Mouse (Mus musculus): ENCODE data around the gene Fam193b.

The Fam193b gene

DNA sequence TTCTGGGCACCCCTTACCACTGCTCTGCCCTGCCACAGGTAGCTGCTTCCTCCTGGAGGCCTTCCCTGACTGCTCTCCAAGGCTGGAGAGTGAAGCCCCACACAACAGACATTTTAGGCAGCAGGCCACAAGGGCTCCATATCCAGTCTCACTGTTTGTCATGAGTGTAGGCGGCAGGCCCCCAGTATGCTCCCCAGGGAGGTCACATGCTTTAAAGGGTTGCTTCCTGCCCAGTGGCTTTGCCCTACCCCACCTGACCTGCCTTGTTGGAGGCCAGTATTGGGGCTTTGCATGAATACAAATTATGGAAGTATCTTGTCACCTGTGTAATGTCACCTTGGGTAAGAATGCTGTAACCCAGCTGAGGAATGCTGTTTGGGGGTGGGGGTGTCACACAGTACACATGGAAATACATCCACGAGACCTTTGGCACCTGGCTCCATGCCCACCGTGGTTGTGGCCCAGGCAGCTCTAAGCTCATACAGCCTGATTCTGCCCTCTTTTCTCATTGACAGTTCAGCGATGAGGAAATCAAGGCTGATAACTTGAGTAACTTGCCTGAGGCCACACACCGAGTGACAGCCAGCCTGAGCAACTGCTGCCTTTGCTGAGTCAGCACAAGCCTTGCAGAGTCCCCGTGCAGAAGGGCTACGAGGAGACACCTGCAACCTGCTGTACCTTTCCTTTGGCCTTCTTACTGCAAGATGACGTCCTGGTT, 41.6 kb downstream of the Fam193b start, which contains the start of gene Dok3:
Gene Dok3, minus strand, starts transcription at position 99 of the 718 bp plus-strand sequence.
- in situ Hi-C loops (cut with MboI; ENCODE audit: low sequenced_read_pairs) = loop anchor here (10.0 kb wide), 1 partner anchor 115 kb away; the partner anchor contains the start of gene Pfn3

DNA sequence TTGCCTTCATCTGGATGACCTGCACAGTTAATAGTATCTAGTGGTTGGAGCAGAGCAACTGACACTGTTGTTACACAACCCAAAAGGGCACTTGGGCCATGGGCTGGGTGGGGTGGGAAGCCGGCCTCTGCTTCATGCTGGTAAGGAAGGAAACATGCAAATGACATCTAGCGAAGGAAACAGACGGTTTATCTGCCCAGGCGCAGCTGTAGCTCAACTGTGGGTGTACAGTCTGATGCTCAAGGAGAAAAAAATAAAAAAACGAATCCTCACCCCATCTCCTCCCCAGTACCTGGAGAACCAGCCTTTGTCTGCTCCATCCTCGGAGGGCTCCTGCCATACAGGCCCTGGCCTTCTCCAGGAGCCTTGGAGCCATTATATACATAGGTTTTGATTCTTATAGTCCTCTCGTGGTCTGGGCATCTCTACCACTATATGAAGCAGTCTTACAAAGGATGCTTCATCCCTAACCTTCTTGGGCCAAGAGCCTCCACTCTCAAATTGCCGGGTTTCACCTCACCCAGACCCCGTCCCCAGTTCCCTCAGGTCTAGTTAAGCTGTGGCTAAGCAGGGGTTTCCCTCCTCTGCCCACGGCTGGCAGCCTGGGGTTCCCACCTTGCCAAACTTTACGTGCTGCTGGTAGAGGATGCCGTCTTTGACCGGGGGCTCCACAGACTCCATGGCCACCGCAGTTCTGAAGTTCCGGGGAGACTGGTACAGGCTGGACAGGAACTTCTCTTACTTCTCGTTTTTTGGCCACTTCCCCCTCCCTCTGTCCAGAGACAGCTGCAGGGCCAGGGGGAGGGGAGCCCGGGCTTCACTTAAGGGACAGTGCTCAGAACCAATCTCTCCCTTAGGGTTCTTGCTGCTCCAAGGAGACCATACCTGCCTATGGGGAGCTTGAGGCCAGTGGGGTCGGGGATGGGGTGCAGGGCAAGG, 42.8 kb downstream of the Fam193b start:
- in situ Hi-C loops (cut with MboI; ENCODE audit: low sequenced_read_pairs) = loop anchor here (10.0 kb wide), 1 partner anchor 113 kb away; the partner anchor contains the start of gene Pfn3

GRCm38 (mm10) chr13:55527212-55527611, 43.7 kb downstream of the Fam193b start:
- in situ Hi-C loops (cut with MboI; ENCODE audit: low sequenced_read_pairs) = loop anchor here (10.0 kb wide), 1 partner anchor 112 kb away; the partner anchor contains the start of gene Pfn3

- in situ Hi-C loops (cut with MboI; ENCODE audit: low sequenced_read_pairs) = loop anchor here (10.0 kb wide), 1 partner anchor 111 kb away; the partner anchor contains the start of gene Pfn3
Observed at GRCm38 (mm10) chr13:55525733-55526553, 45.0 kb downstream of the Fam193b start.

- in situ Hi-C loops (cut with MboI; ENCODE audit: low sequenced_read_pairs) = loop anchor here (10.0 kb wide), 1 partner anchor 109 kb away; the partner anchor contains the start of gene Pfn3
Observed at GRCm38 (mm10) chr13:55523951-55524600, 46.8 kb downstream of the Fam193b start.

- in situ Hi-C loops (cut with MboI; ENCODE audit: low sequenced_read_pairs) = loop anchor here (10.0 kb wide), 1 partner anchor 108 kb away; the partner anchor contains the start of gene Pfn3
Observed at GRCm38 (mm10) chr13:55523278-55523677, 47.6 kb downstream of the Fam193b start.

DNA sequence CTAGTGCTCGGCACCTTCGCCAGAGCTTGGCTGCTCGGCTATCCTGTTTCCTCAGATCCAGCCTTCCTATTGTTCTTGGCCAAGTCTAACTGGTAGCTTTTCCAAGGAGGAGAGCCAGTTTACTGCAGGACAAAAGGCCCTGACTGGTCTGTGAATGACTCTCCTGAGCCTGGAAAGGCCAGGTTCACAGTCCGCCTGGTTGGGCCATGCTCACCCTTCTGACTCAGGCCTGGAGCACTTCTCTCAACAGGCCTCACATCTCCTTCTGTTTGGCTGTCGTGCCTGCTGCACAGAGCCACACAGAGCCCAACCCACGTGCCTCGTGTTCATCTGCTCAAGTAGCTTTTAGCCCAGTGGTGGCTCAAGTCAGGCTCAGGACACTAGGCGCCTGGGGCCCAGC, 48.2 kb downstream of the Fam193b start:
- in situ Hi-C loops (cut with MboI; ENCODE audit: low sequenced_read_pairs) = loop anchor here (10.0 kb wide), 1 partner anchor 108 kb away; the partner anchor contains the start of gene Pfn3

GRCm38 (mm10) chr13:55519606-55520005, 51.3 kb downstream of the Fam193b start:
- in situ Hi-C loops (cut with MboI; ENCODE audit: low sequenced_read_pairs) = loop anchor here (10.0 kb wide), 1 partner anchor 105 kb away; the partner anchor contains the start of gene Pfn3

- in situ Hi-C loops (cut with MboI; ENCODE audit: low sequenced_read_pairs) = no loop called here
Observed at GRCm38 (mm10) chr13:55516955-55517354, 54.0 kb downstream of the Fam193b start.

DNA sequence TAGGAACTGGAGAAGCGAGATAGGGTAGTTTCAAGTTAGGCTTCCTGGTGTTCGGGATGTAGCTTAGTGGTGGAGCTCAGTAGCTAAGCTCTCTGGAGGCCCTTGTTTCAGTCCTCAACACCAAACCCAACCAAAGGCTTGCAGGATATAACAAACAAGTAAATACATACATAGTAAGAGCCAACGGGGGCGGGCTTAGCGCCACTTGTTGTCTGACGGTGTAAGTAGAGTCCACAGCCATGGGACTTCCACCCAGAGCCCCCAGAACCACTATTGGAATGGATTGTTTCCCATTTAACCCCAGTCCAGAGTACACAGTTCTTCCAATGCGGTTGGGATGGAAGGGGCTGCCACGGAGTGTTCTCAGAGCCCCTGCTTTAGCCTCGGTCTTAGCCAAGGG, 57.1 kb downstream of the Fam193b start:
- in situ Hi-C loops (cut with MboI; ENCODE audit: low sequenced_read_pairs) = no loop called here

GRCm38 (mm10) chr13:55513111-55513748, 57.7 kb downstream of the Fam193b start, which contains the start of gene Pdlim7:
Pdlim7 (minus strand) TSS chr13:55513676.
- in situ Hi-C loops (cut with MboI; ENCODE audit: low sequenced_read_pairs) = no loop called here

DNA sequence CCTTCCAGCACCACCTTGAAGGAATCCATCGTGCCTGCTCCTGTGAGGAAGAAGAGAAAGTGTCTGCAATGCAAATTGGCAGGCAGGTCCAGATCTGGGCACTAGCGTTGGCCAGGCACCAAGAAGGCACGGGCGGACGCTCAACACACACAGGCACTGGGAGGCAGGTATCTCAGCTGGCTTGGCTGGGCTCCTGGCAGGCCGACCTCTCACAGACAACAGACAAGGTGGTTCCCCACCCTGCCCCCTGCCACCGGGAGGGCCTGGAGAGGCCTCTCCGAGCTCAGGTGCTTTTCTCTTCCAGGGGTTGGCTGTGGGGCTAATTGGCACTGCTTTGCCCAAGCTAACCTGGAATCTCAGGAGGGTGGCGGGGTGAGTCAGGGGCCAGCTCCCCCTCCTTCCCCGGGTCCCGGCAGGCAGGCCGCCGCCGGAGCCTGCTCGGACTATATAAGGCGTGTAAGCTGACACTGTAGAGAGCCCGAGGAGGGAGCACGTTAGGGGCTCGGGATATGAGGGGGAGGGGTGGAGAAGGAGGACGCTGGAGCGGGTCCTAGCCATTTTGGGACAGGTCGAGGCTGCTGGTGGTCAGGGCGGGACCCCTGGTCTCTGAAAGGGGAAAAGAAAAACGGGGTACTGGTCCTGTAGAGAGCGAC, 58.4 kb downstream of the Fam193b start:
- in situ Hi-C loops (cut with MboI; ENCODE audit: low sequenced_read_pairs) = no loop called here

- in situ Hi-C loops (cut with MboI; ENCODE audit: low sequenced_read_pairs) = no loop called here
Observed at GRCm38 (mm10) chr13:55511492-55511861, 59.4 kb downstream of the Fam193b start.

DNA sequence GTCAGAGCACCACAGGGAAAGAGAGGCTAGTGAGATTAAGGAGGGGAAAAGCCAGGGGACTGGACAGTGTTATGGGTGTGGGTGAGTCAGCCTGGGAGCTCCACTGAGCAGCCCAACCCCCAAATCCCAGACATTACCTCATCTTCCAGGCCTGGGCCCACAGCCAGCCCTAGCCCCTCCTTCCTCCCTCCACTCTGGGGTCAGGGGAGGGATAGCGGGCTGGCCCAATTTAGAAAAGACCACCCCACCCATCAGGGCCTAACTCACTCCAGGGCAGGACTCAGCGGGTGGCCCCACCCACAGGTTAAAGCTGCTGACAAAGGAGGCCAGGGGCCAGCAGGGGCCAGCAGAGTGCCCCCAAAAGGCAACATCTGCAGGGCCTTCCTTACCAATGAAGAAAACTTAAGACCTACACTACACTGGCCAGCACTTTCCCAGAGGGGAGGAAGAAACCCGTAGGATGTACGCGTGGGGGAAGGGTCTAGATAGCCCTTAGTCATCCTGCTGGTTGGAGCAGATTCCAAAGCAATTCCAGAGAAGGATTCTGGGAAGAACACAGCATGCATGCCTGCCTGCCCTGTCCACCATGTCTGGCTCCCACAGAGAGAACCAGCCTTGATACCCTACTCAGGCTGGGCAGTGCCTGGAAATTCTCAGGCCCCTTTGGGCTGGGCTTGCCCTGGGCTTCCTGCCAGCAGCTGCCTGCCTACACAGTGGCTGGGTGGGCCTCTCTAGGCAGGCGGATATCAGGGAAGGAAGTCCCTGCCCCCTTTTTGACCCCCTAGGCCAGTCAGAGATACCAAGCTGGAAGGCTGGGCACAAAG, 60.0 kb downstream of the Fam193b start:
- in situ Hi-C loops (cut with MboI; ENCODE audit: low sequenced_read_pairs) = no loop called here

GRCm38 (mm10) chr13:55510332-55510667, 60.6 kb downstream of the Fam193b start:
- in situ Hi-C loops (cut with MboI; ENCODE audit: low sequenced_read_pairs) = no loop called here

- in situ Hi-C loops (cut with MboI; ENCODE audit: low sequenced_read_pairs) = no loop called here
Observed at GRCm38 (mm10) chr13:55508531-55508930, 62.4 kb downstream of the Fam193b start.

DNA sequence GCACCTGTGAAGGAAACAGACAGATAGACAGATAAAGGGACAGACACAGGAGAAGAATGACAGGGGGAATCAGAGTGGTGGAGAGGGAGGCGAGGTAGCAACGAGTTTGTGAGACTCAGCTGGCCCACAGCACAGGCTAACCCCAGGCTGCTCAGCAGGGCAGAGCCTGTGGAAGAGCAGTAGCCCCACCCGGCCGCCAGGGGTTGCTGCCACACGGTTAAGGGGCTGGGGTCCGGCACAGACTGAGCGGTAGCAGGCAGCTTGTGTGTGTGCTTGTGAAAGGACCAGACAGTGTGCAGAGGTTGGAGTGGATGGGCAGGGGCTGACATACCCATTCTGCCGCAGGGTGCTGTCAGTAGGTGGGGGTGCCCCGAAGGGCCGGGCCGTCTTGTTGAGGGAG, 63.0 kb downstream of the Fam193b start:
- in situ Hi-C loops (cut with MboI; ENCODE audit: low sequenced_read_pairs) = no loop called here

DNA sequence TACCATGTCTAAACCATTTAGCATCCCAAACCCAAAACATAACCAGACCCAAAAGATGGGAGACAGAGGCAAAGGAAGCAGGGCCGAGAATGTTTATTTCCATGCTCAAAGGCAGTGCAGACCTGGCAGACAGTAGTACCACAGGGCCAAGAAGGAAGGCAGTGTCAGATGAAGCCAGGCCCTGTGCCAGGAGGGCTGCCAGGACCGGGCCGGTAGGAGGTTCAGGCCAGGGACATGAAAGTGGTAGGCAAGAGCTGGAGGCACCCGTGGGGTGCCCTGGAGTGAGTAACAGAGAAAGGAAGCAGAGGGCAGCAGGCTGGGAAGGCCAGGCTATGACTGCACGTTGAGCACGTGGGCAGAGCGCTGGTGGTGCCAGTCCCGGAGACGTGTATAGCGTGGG, 64.2 kb downstream of the Fam193b start:
- in situ Hi-C loops (cut with MboI; ENCODE audit: low sequenced_read_pairs) = no loop called here

Measured in CH12F3 (cell line).